Mouse (Mus musculus): ENCODE results near the gene Asap2. TPM values are rescaled to one million over a fixed set of nuclear protein-coding genes. Genes with fewer than 3 reads are reported as not detected.

Asap2 gene
- polyA plus RNA-seq, 1 experiment from 2014 or later, result 7.6 TPM

DNA sequence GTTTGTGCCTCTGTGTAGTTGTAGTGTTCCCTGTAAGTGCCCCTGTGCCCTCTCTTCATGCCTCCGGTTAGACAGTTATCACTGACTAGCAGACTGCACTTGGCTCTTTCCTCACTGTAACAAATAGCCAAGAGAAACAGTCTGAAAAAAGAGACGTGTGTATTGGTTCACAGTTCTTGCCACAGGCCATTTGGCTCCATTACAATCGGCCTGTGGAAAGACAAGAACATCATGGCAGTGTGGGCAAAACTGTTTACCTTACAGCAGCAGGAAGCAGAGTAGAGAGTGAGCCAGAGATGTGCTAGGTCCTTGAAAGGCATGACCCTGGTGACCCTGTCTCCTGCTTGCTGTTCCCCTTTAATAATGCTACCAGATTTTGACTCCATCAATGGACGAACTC is 271.3 kb downstream of the Asap2 start:
- Histone ChIP-seq H3K9ac (no peak overlapping the region), H3K4me2 (no peak overlapping the region), H3K27ac (no peak overlapping the region), H3K27me3 (replicated peaks) (no peaks in the 10 kb centered on the region), H3K36me3 (peaks cover 8% of the 10 kb centered on the region; the same call in 1 of the 2 replicates), H3K4me3 (replicated peaks) (no peak overlapping the region), H3K4me1 (no peaks in the 10 kb centered on the region; the same call in 1 of the 2 replicates), H3K9me3 (no peaks in the 10 kb centered on the region)
- 70% methylated on average over 4 of the region's 4 CpGs for WGBS
- no peak for ATAC-seq (ENCODE audit: insufficient read depth, low FRiP score, low read depth)

DNA sequence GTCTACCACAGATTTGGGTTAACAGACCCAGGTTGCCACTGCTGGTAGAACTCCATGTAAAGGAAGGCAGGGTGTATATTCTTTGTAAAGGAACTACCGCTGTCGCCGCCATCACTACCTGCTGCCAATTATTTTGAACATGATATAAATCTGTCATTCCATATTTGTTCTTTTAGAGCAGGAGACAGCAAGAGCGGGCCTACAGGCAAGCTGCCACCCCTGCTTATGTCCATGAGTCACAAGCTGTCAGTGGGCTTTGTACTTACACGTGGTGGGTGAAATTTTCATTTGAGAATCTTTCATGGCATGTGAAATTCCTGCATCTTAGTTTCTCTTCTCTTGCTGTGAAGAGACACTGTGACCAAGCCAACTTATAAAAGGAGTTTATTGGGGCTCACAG is 273.0 kb downstream of the Asap2 start:
- Histone ChIP-seq H3K27me3 (replicated peaks) (no peaks in the 10 kb centered on the region), H3K36me3 (peaks cover 3% of the 10 kb centered on the region; the same call in 1 of the 2 replicates), H3K4me1 (no peaks in the 10 kb centered on the region; the same call in 1 of the 2 replicates), H3K4me3 (replicated peaks) (no peak overlapping the region), H3K27ac (no peak overlapping the region), H3K9ac (no peak overlapping the region), H3K4me2 (no peak overlapping the region), H3K9me3 (no peaks in the 10 kb centered on the region)
- ATAC-seq (ENCODE audit: insufficient read depth, low FRiP score, low read depth), result no peak
- WGBS, result 93% methylated on average over 5 of the region's 5 CpGs

DNA sequence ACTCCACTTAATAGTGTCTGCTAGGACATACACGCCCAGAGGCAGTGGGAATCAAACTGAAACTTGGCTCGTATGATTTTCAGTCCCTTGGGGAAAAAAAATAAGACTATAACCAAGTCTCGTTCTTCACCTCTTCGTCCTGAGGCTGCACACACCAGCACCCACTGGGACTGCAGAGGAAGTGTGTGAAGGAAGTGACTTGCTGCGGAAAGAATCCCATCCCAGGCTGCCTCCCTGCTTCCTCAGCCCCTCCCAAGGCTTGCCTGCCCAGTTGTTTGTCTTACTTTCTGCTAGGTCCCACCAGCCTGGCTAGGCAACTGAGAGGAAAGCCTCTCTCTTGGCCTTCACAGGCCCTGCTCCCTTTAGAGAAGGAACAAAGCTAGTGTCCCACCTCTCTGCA is 274.0 kb downstream of the Asap2 start:
- no peaks in the 10 kb centered on the region for H3K27me3 ChIP-seq (replicated peaks)
- peak overlapping the region; percentile 46; the same call in 1 of the 2 replicates for H3K27ac ChIP-seq
- H3K4me2 ChIP-seq, result no peak overlapping the region
- H3K9ac ChIP-seq, result no peak overlapping the region
- H3K4me3 ChIP-seq (replicated peaks), result no peak overlapping the region
- no peak for ATAC-seq (ENCODE audit: insufficient read depth, low FRiP score, low read depth)
- WGBS, result 56% methylated on average over 5 of the region's 5 CpGs
- no peaks in the 10 kb centered on the region for H3K36me3 ChIP-seq
- no peaks in the 10 kb centered on the region for H3K9me3 ChIP-seq
- no peaks in the 10 kb centered on the region; the same call in 1 of the 2 replicates for H3K4me1 ChIP-seq

DNA sequence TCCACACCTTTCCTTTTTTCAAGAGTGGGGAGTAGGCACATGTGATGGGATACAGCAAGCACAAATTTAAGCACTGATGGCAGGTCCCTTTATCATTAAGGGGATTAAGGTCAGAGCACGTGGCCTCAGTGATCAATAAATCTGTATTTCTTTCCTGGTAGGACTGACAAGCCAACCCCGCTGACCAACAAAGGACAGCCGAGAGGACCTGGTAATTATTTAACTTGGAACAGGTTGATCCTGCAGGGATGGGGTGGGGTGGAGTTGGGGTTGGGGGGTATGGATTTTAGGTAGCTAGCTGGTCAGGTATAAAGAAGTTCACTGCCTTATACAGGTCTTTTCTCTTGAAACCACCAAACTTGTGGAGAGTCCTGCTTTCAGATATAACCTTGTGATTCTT is 274.7 kb downstream of the Asap2 start:
- ATAC-seq (ENCODE audit: insufficient read depth, low FRiP score, low read depth), result no peak
- H3K27ac ChIP-seq, result no peak overlapping the region

DNA sequence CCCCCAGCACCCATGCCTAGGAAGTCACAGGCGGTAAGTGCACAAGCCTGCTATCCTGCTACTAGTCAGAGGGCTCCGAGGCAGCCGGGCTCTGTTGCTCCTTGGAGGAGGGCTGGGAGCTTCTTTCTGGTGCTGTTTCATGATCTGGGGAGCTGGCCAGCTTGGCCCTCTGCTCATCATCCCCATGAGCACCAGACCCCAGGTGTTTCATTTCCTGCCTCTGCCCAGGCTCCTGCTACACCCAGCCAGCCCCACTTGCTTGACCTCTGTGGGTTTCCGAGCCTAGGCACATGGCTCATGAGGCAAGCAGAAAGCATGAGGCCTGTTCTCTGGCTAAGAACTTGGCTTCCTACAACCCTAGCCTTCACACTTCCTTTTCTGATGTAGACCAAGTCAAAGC is 275.2 kb downstream of the Asap2 start:
- Histone ChIP-seq H3K27ac (no peak overlapping the region), H3K4me1 (no peaks in the 10 kb centered on the region; the same call in 1 of the 2 replicates), H3K9me3 (no peaks in the 10 kb centered on the region), H3K27me3 (replicated peaks) (no peaks in the 10 kb centered on the region), H3K9ac (no peak overlapping the region), H3K4me3 (replicated peaks) (no peak overlapping the region), H3K36me3 (peaks cover 5% of the 10 kb centered on the region), H3K4me2 (no peak overlapping the region)
- WGBS, result 85% methylated on average over 4 of the region's 4 CpGs
- no peak for ATAC-seq (ENCODE audit: insufficient read depth, low FRiP score, low read depth)

More for the DNA sequence above, 274.7 kb downstream of the Asap2 start:
- 71% methylated on average over 3 of the region's 3 CpGs for WGBS
- H3K27me3 ChIP-seq (replicated peaks), result no peaks in the 10 kb centered on the region
- H3K36me3 ChIP-seq, result no peaks in the 10 kb centered on the region
- no peaks in the 10 kb centered on the region; the same call in 1 of the 2 replicates for H3K4me1 ChIP-seq
- H3K9me3 ChIP-seq, result no peaks in the 10 kb centered on the region
- H3K9ac ChIP-seq, result no peak overlapping the region
- H3K4me2 ChIP-seq, result no peak overlapping the region
- no peak overlapping the region for H3K4me3 ChIP-seq (replicated peaks)

DNA sequence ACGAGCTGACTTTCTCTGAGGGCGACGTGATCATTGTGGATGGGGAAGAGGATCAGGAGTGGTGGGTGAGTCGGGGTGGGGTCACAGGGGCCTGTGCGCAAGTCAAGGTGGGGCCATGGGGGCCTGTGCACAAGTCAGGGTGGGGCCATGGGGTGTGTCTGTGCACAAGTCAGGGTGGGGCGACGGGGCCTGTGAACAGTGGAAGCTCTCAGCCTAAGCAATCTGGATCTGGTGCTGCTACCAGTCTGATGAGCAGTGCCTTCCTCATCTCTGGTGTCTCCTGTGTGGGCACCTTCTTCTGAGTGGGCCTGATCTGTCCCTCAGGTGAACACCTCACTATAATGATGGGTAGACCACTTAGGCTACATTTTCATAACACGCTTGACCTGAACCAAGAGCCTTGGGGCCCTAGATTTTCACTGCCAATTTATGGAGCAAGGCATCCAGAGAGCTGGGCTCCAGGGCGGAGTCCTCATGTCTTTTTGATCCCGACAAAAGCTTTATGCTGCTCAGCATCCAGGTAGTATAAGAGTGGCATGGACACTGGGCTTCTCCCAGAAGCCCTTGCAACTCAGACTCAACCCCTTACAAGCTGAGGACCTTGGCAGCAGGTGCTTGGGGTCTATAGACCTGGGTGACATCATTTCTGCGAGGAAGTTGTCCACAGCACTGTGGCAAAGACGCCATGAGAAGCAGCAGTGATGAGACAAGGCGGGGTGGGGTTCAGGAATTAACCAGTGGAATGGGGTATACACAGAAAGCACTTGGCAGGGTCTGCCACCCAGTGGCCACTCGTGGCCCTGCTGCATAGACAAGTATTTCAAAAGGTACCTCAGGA is 275.9 kb downstream of the Asap2 start:
- ATAC-seq (ENCODE audit: insufficient read depth, low FRiP score, low read depth), result peak; percentile 61
- Histone ChIP-seq H3K27me3 (replicated peaks) (no peaks in the 10 kb centered on the region), H3K4me2 (no peak overlapping the region), H3K27ac (no peak overlapping the region), H3K36me3 (peaks cover 12% of the 10 kb centered on the region), H3K4me3 (replicated peaks) (no peak overlapping the region), H3K9ac (no peak overlapping the region), H3K9me3 (no peaks in the 10 kb centered on the region), H3K4me1 (no peaks in the 10 kb centered on the region; the same call in 1 of the 2 replicates)
- WGBS, result 72% methylated on average over 14 of the region's 14 CpGs

DNA sequence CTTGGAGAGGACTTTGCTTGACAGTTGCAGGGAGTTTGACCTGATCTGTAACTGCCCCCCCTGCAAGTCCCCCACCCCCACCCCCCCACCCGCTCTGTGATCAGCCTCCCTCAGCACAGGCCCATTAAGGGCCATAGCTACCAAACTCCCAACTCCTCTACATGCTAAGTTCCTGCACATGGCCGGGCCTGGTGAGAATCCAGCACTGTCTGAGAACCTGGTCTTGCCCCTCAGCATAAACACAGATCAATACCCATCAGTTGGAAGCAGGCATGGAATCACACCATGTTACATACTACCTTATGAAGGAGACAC is 276.5 kb downstream of the Asap2 start:
- WGBS, result 81% methylated on average over 2 of the region's 2 CpGs
- Histone ChIP-seq H3K4me1 (no peaks in the 10 kb centered on the region; the same call in 1 of the 2 replicates), H3K9me3 (no peaks in the 10 kb centered on the region), H3K9ac (no peak overlapping the region), H3K4me3 (replicated peaks) (no peak overlapping the region), H3K4me2 (no peak overlapping the region), H3K27ac (no peak overlapping the region), H3K27me3 (replicated peaks) (no peaks in the 10 kb centered on the region), H3K36me3 (peaks cover 18% of the 10 kb centered on the region)
- ATAC-seq (ENCODE audit: insufficient read depth, low FRiP score, low read depth), result no peak

DNA sequence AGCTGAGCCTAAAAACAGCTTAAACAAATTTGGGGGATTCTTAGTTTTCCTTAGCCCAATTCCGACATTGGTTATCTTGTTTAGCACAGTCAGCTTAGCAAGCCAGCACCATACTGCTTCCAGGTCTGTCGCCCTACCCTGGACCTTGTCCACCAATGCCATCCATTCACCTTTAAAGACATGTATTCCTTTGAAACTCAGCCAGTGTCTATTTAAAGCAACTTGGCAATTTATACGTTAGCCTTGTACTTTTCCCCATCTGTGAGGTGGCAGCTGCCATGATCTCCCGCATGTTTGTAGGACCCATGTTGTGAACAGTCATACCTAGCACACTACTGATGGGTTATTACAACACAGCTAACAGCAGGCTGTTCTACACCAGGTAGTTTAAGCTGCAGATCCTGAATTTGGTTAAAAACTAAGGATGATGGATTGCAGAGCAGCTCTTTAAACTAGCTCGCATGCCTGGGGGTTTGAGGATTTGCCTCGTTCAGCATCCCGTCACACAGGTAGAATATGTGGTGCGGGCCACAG is 277.9 kb downstream of the Asap2 start:
- Histone ChIP-seq H3K9me3 (no peaks in the 10 kb centered on the region), H3K4me3 (replicated peaks) (no peak overlapping the region), H3K36me3 (peaks cover 22% of the 10 kb centered on the region), H3K27ac (no peak overlapping the region), H3K27me3 (replicated peaks) (no peaks in the 10 kb centered on the region), H3K4me2 (no peak overlapping the region), H3K4me1 (no peaks in the 10 kb centered on the region; the same call in 1 of the 2 replicates), H3K9ac (no peak overlapping the region)
- 88% methylated on average over 8 of the region's 8 CpGs for WGBS
- no peak for ATAC-seq (ENCODE audit: insufficient read depth, low FRiP score, low read depth)

DNA sequence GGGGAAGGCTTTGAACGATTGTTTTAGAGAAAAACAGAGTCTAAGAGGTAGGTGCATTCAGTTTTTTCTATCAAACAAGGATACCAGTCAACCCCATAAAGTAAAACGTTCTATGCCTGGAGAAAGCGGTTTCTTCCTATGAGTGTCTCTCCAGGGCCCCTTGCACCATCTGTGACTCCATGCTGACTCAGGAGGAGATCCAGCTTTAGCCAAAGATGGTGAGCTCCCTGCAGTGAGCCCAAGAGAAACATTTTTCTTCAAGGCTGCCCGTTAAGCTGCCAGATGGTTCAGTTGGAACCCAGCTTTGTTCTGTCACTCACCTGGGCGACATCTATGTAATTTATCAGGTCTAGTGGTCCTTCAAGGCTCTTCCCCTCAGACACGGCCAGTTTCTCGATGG is 284.2 kb downstream of the Asap2 start:
- H3K9ac ChIP-seq, result no peak overlapping the region
- no peak overlapping the region for H3K27ac ChIP-seq
- no peak for ATAC-seq (ENCODE audit: insufficient read depth, low FRiP score, low read depth)
- no peaks in the 10 kb centered on the region for H3K4me1 ChIP-seq
- no peak overlapping the region for H3K4me3 ChIP-seq (replicated peaks)
- no peaks in the 10 kb centered on the region for H3K27me3 ChIP-seq (replicated peaks)
- H3K9me3 ChIP-seq, result no peaks in the 10 kb centered on the region
- WGBS, result 87% methylated on average over 7 of the region's 7 CpGs
- no peak overlapping the region for H3K4me2 ChIP-seq
- H3K36me3 ChIP-seq, result peaks cover 22% of the 10 kb centered on the region

DNA sequence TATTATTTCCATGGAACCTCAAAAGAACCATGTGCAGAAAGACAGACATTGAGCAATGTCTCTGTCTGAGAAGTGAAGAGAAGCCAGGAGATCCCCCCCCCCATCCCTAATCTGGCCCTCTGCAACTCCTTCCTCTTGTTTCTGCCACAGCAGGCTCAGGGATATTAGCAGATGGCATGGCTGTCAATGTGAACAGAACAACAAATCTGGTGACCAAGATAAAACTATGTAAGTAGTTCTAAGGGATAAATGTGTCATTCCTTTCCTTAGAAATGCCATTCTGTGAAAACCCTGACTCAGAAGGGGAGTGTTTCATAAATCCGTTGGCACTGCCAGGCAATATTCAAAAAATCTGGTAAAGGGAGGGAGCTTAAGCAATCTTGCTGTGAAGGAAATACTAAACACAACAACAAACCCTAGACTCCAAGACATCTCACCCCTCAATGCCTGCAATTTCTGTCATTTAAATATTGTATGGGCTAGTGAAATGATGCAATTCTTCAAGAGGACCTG is 287.1 kb downstream of the Asap2 start:
- no peaks in the 10 kb centered on the region for H3K36me3 ChIP-seq
- ATAC-seq (ENCODE audit: insufficient read depth, low FRiP score, low read depth), result no peak
- no peak overlapping the region for H3K4me3 ChIP-seq (replicated peaks)
- H3K9me3 ChIP-seq, result no peaks in the 10 kb centered on the region
- H3K27me3 ChIP-seq (replicated peaks), result no peaks in the 10 kb centered on the region
- 82% methylated on average over 1 of the region's 1 CpGs for WGBS
- H3K9ac ChIP-seq, result no peak overlapping the region
- no peaks in the 10 kb centered on the region for H3K4me1 ChIP-seq
- no peak overlapping the region for H3K27ac ChIP-seq
- H3K4me2 ChIP-seq, result no peak overlapping the region

DNA sequence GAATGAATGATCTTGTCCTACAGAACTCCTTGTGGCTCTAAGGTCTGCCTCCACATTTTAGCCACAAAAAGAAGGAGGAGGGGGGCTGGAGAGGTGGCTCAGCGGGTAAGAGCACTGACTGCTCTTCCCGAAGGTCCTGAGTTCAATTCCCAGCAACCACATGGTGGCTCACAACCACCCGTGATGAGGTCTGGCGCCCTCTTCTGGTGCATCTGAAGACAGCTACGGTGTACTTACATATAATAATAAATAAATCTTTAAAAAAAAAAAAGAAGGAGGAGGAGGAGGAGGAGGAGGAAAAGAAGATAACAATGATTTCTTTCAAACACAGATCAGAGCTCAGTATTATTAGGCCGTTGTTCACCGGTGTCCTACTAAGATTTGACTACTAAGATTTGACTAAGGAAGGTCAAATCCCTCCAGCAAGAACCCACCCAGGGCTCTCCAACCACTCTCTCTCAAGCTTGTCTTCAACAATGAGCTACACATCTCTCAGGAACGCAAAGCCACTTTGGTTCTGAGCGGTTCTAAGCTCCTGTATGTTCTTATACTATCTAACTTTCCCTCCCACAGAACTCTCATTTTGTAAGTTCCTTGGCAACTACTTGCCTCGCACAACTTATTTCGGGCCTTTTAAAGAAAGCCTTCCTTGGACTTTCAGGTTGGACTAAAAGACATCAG is 294.6 kb downstream of the Asap2 start, which contains the start of gene Cpsf3:
Gene Cpsf3, plus strand, starts transcription at position 631 of the 681 bp plus-strand sequence.
- Histone ChIP-seq H3K27me3 (replicated peaks) (no peaks in the 10 kb centered on the region), H3K4me3 (replicated peaks) (peak within 1 kb of the TSS; percentile 72), H3K4me1 (peaks cover 9% of the 10 kb centered on the region), H3K9me3 (no peaks in the 10 kb centered on the region), H3K9ac (peak within 1 kb of the TSS; percentile 79), H3K36me3 (no peaks in the 10 kb centered on the region), H3K27ac (peak within 1 kb of the TSS; percentile 93), H3K4me2 (peak within 1 kb of the TSS; percentile 87)
- 55% methylated on average over 11 of the region's 11 CpGs for WGBS
- no peak for ATAC-seq (ENCODE audit: insufficient read depth, low FRiP score, low read depth)
